Mouse (Mus musculus): ENCODE data around the gene Nrbp1. TPM values are rescaled to one million over a fixed set of nuclear protein-coding genes. Genes with fewer than 3 reads are reported as not detected.

Gene Nrbp1
- polyA plus RNA-seq, 1 experiment = 301 TPM

DNA sequence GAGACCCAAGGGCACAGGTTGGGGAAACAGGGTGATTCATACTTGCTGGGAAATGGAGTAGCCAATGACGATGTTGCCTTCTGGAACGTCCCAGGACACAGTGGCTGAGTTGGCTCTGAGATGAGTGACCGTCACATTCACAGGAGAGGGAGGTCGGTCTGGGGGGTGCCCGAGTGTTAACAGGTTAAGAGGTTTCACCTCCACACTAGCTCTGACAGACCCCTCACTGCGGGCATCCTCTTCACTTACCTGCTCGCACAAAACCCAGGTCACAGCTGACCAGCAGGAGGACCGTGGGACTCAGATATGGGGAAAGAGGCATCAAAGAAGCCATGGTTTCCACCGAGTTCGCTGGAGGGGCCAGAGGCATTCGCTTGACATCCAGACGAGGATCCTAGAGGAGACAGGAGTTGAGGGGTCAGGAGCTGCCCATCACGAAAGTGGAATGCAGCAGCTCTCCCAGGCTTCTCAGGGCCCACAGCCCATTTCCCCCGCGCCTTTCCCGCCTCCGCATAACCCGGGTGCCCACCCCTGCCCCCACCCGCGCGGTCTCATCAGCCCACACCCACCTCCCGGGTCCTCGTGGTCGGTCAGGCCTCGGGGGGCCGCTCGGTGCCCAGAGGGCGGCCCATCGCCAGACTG lies 54.4 kb downstream of the Nrbp1 start:
- no peak for DNase-seq
- H3K4me3 ChIP-seq (ENCODE audit: control insufficient read depth, insufficient read depth, low read length) = peak overlapping the region; percentile 32
- H3K4me1 ChIP-seq (replicated peaks; ENCODE audit: control insufficient read depth, insufficient read depth, low read length) = peaks cover 11% of the 10 kb centered on the region
- peaks cover 11% of the 10 kb centered on the region for H3K27me3 ChIP-seq (ENCODE audit: control insufficient read depth, insufficient read depth, low read length)
- H3K27ac ChIP-seq (ENCODE audit: control insufficient read depth, insufficient read depth, low read length) = no peak overlapping the region
- H3K36me3 ChIP-seq (ENCODE audit: control insufficient read depth, insufficient read depth, low read length) = no peaks in the 10 kb centered on the region
- TF ChIP-seq POLR2A (IDR thresholded peaks at IDR 0.05; ENCODE audit: control insufficient read depth, extremely low read depth, insufficient read depth, low read length, poor library complexity) = no peak
- no peak for TF ChIP-seq CTCF (IDR thresholded peaks at IDR 0.05; ENCODE audit: borderline replicate concordance, control insufficient read depth, extremely low read depth, insufficient read depth, low read length, poor library complexity)
- 31% methylated on average over 29 of the region's 29 CpGs for WGBS

DNA sequence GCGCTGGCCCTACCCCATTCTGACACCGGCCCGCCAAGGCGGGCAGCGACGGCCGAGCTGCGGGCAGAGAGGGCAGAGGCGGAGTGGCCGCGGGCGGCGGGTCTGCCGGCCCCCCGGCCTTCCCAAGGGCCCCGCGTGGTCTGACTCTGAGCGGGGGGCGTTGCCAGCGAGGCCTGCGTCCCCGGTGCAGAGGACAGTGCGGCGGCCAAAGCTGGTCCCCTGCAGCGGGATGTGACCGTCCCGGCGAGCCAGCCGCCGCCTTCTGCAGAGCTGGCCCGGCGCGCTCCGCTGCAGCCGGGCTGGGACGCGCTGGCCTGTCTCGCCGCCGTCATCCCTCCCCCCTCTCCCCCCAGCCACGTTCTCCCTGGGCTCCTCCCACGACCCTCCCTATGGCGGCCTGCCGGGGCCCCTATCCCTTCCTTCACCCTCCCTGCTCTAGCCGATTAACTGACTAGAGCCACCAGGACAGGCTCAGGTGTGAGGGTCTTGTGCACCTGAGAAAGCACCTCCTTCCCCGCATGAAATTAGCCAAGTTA lies 55.0 kb downstream of the Nrbp1 start, which contains the start of gene Fndc4:
Gene Fndc4, minus strand, starts transcription at position 475 of the 536 bp plus-strand sequence.
- Histone ChIP-seq H3K27me3 (ENCODE audit: control insufficient read depth, insufficient read depth, low read length) (peaks cover 11% of the 10 kb centered on the region), H3K36me3 (ENCODE audit: control insufficient read depth, insufficient read depth, low read length) (no peaks in the 10 kb centered on the region), H3K27ac (ENCODE audit: control insufficient read depth, insufficient read depth, low read length) (no peak within 1 kb of the TSS), H3K4me3 (ENCODE audit: control insufficient read depth, insufficient read depth, low read length) (peak within 1 kb of the TSS; percentile 32), H3K4me1 (replicated peaks; ENCODE audit: control insufficient read depth, insufficient read depth, low read length) (peaks cover 8% of the 10 kb centered on the region; the same call in 1 of the 2 replicates)
- DNase-seq = no peak
- 4% methylated on average over 33 of the region's 46 CpGs for WGBS
- TF ChIP-seq POLR2A (IDR thresholded peaks at IDR 0.05; ENCODE audit: control insufficient read depth, extremely low read depth, insufficient read depth, low read length, poor library complexity) (no peak), CTCF (IDR thresholded peaks at IDR 0.05; ENCODE audit: borderline replicate concordance, control insufficient read depth, extremely low read depth, insufficient read depth, low read length, poor library complexity) (no peak)

DNA sequence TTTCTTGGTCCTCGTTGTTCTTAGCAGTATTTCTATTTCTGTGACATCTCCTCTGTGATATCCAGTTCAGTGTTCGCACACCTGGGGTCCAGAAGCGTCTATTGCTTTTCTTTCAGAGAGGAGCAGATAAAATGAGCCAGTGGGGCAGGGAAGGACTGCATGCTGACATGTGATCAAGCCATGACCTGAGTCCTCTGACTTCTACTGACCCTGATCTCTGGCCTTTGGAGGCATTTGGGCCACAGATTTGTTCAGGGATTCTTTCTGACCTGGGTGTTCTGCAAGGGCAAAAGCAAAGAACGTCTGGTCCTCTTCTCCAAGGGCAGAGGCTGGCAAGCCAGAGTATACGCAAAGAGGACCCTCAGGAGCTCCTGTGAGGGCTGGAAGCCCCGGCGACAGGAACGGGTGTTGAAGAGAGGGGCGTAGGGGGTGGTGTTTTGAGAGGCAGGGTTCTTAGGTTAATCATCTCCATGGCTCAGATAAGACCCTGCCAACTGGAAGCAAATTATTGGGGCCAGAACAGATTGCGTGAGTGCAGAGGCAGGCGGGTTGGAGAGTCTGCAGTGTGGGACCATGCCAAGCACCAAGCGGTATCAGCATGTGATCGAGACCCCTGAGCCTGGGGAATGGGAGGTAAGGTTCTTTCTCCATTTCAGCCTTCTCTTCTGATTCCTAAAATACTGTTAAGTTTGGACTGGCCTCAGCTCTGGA lies 56.5 kb downstream of the Nrbp1 start, which contains the start of gene Gckr:
Gene Gckr, plus strand, starts transcription at position 397 of the 711 bp plus-strand sequence.
- no peak for DNase-seq
- 0 out of 2 replicates have a peak, but pooled peaks cover 6% of the 10 kb centered on the region for H3K4me1 ChIP-seq (replicated peaks; ENCODE audit: control insufficient read depth, insufficient read depth, low read length)
- peaks cover 11% of the 10 kb centered on the region for H3K27me3 ChIP-seq (ENCODE audit: control insufficient read depth, insufficient read depth, low read length)
- WGBS = 84% methylated on average over 13 of the region's 13 CpGs
- TF ChIP-seq POLR2A (IDR thresholded peaks at IDR 0.05; ENCODE audit: control insufficient read depth, extremely low read depth, insufficient read depth, low read length, poor library complexity) (no peak), CTCF (IDR thresholded peaks at IDR 0.05; ENCODE audit: borderline replicate concordance, control insufficient read depth, extremely low read depth, insufficient read depth, low read length, poor library complexity) (no peak)
- H3K36me3 ChIP-seq (ENCODE audit: control insufficient read depth, insufficient read depth, low read length) = no peaks in the 10 kb centered on the region
- H3K4me3 ChIP-seq (ENCODE audit: control insufficient read depth, insufficient read depth, low read length) = no peak within 1 kb of the TSS
- no peak within 1 kb of the TSS for H3K27ac ChIP-seq (ENCODE audit: control insufficient read depth, insufficient read depth, low read length)

DNA sequence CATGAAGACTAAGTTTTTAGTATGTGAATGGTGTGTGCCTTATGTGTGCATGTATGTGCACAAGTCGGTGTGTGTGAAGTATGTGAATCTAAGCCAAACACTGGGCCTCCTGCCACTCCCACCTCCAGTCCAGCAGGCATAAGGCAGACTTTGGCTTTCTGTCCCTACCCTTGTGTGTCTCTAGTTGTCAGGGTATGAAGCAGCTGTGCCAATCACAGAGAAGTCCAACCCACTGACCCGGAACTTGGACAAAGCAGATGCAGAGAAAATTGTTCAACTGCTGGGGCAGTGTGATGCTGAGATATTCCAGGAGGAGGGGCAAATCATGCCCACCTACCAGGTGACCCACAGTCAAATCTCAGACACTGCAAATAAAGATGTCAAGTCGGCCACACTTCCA lies 57.3 kb downstream of the Nrbp1 start:
- no peak overlapping the region for H3K4me3 ChIP-seq (ENCODE audit: control insufficient read depth, insufficient read depth, low read length)
- no peaks in the 10 kb centered on the region for H3K36me3 ChIP-seq (ENCODE audit: control insufficient read depth, insufficient read depth, low read length)
- no peak for TF ChIP-seq POLR2A (IDR thresholded peaks at IDR 0.05; ENCODE audit: control insufficient read depth, extremely low read depth, insufficient read depth, low read length, poor library complexity)
- no peak for TF ChIP-seq CTCF (IDR thresholded peaks at IDR 0.05; ENCODE audit: borderline replicate concordance, control insufficient read depth, extremely low read depth, insufficient read depth, low read length, poor library complexity)
- 0 out of 2 replicates have a peak, but pooled peaks cover 6% of the 10 kb centered on the region for H3K4me1 ChIP-seq (replicated peaks; ENCODE audit: control insufficient read depth, insufficient read depth, low read length)
- H3K27ac ChIP-seq (ENCODE audit: control insufficient read depth, insufficient read depth, low read length) = no peak overlapping the region
- H3K27me3 ChIP-seq (ENCODE audit: control insufficient read depth, insufficient read depth, low read length) = peaks cover 11% of the 10 kb centered on the region
- no peak for DNase-seq
- 75% methylated on average over 3 of the region's 3 CpGs for WGBS

DNA sequence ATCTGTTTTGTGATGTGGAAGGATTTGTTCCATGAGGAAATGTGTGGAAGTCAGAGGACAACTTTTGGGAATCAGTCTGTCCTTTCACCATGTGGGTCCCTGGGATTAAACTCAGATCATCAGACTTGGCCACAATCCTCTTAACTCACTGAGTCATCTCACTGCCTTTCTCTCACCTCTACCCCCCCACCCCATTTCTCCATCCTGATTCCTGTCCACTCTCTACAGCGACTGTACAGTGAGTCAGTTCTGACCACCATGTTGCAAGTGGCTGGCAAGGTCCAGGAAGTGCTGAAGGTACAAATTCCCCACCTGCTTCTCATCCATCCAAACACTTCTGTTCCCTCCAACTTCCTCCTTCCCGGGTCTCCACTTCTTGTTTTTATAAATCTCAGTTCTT lies 57.8 kb downstream of the Nrbp1 start:
- H3K36me3 ChIP-seq (ENCODE audit: control insufficient read depth, insufficient read depth, low read length) = no peaks in the 10 kb centered on the region
- 16% methylated on average over 2 of the region's 2 CpGs for WGBS
- H3K4me1 ChIP-seq (replicated peaks; ENCODE audit: control insufficient read depth, insufficient read depth, low read length) = 0 out of 2 replicates have a peak, but pooled peaks cover 6% of the 10 kb centered on the region
- no peak overlapping the region for H3K4me3 ChIP-seq (ENCODE audit: control insufficient read depth, insufficient read depth, low read length)
- H3K27me3 ChIP-seq (ENCODE audit: control insufficient read depth, insufficient read depth, low read length) = peaks cover 11% of the 10 kb centered on the region
- TF ChIP-seq CTCF (IDR thresholded peaks at IDR 0.05; ENCODE audit: borderline replicate concordance, control insufficient read depth, extremely low read depth, insufficient read depth, low read length, poor library complexity) (no peak), POLR2A (IDR thresholded peaks at IDR 0.05; ENCODE audit: control insufficient read depth, extremely low read depth, insufficient read depth, low read length, poor library complexity) (no peak)
- no peak for DNase-seq
- H3K27ac ChIP-seq (ENCODE audit: control insufficient read depth, insufficient read depth, low read length) = no peak overlapping the region

Other genes with a start within 250 kb of the Nrbp1 start
- gene Atraid, start 192.6 kb upstream of the Nrbp1 start, polyA plus RNA-seq (2012; rRNA removed) = 52.0 and 67.0 TPM in 2 replicates
- gene Slc5a6, start 191.9 kb upstream of the Nrbp1 start, polyA plus RNA-seq (2012; rRNA removed) = 35.1 and 37.3 TPM in 2 replicates
- gene Cad, start 186.1 kb upstream of the Nrbp1 start, polyA plus RNA-seq (2012; rRNA removed) = 59.8 and 80.9 TPM in 2 replicates
- not detected in 2 replicates for gene Dnajc5g, start 134.6 kb upstream of the Nrbp1 start, polyA plus RNA-seq (2012; rRNA removed)
- gene Slc30a3, start 132.6 kb upstream of the Nrbp1 start, polyA plus RNA-seq (2012; rRNA removed) = 0.48 and 0.77 TPM in 2 replicates
- gene Trim54, start 124.2 kb upstream of the Nrbp1 start, polyA plus RNA-seq (2012; rRNA removed) = 0.92 and 9.3 TPM in 2 replicates
- gene Ucn, start 102.0 kb upstream of the Nrbp1 start, polyA plus RNA-seq (2012; rRNA removed) = not detected in 2 replicates
- 43.8 and 55.8 TPM in 2 replicates for gene Mpv17, start 86.6 kb upstream of the Nrbp1 start, polyA plus RNA-seq (2012; rRNA removed)
- gene Gm29609, start 61.0 kb upstream of the Nrbp1 start, polyA plus RNA-seq (2012; rRNA removed) = 3.5 and 4.7 TPM in 2 replicates
- 112 and 113 TPM in 2 replicates for gene Gtf3c2, start 60.7 kb upstream of the Nrbp1 start, polyA plus RNA-seq (2012; rRNA removed)
- 127 and 134 TPM in 2 replicates for gene Snx17, start 47.6 kb upstream of the Nrbp1 start, polyA plus RNA-seq (2012; rRNA removed)
- gene Eif2b4, start 47.4 kb upstream of the Nrbp1 start, polyA plus RNA-seq (2012; rRNA removed) = 74.5 and 88.0 TPM in 2 replicates
- 88.5 and 90.3 TPM in 2 replicates for gene Zfp513, start 38.6 kb upstream of the Nrbp1 start, polyA plus RNA-seq (2012; rRNA removed)
- gene Ppm1g, start 20.2 kb upstream of the Nrbp1 start, polyA plus RNA-seq (2012; rRNA removed) = 122 and 168 TPM in 2 replicates
- 0.29 and 0.69 TPM in 2 replicates for gene Gm9970, start 368 bp downstream of the Nrbp1 start, polyA plus RNA-seq (2012; rRNA removed)
- gene Krtcap3, start 10.8 kb downstream of the Nrbp1 start, polyA plus RNA-seq (2012; rRNA removed) = 48.1 and 56.2 TPM in 2 replicates
- gene Ift172, start 50.3 kb downstream of the Nrbp1 start, polyA plus RNA-seq (2012; rRNA removed) = 19.1 and 21.6 TPM in 2 replicates
- 1.8 and 2.4 TPM in 2 replicates for gene Fndc4, start 55.2 kb downstream of the Nrbp1 start, polyA plus RNA-seq (2012; rRNA removed)
- gene Gckr, start 56.6 kb downstream of the Nrbp1 start, polyA plus RNA-seq (2012; rRNA removed) = 0.05 and 0.64 TPM in 2 replicates
- gene Zfp512, start 211.6 kb downstream of the Nrbp1 start, polyA plus RNA-seq (2012; rRNA removed) = 25.3 and 27.1 TPM in 2 replicates
- gene 4930548H24Rik, start 244.9 kb downstream of the Nrbp1 start, polyA plus RNA-seq (2012; rRNA removed) = 0.04 and 0.05 TPM in 2 replicates

Data from thymus, adult 2 months (tissue).